8 mouse cellular contexts compared by ENCODE assay signal in genomic region chr12:9029888-9030723, GRCm38 (mm10). TPM values are rescaled to one million over a fixed set of nuclear protein-coding genes. Genes with fewer than 3 reads are reported as not detected.
A peak's percentile ranks its signal among the peaks of the same experiment; 100 is the strongest.
DNase-seq lines count a peak whose midpoint lies in the region; ATAC-seq lines count a peak whose summit lies in the region.

Gene Ttc32 (plus strand): TSS chr12:9029997.

- H3K9me3 ChIP-seq in heart, embryonic 14.5 days (ENCODE audit: control insufficient read depth, low read length): no peaks in the 10 kb centered on the region
- no peaks in the 10 kb centered on the region for H3K9me3 ChIP-seq in liver, embryonic 13.5 days (replicated peaks)
- H3K9me3 ChIP-seq in stomach, embryonic 16.5 days (replicated peaks; ENCODE audit: control insufficient read depth, low read length): no peaks in the 10 kb centered on the region

- H3K4me3 ChIP-seq in heart, embryonic 14.5 days (ENCODE audit: control insufficient read depth in 1 of 2, insufficient read depth in 1 of 2, low read depth in 1 of 2, low read length in 2 of 2): peak within 1 kb of the TSS; percentile 60 to 84
- H3K4me3 ChIP-seq in liver, embryonic 13.5 days (replicated peaks): peak within 1 kb of the TSS; percentile 67
- H3K4me3 ChIP-seq in stomach, embryonic 16.5 days (replicated peaks; ENCODE audit: low read length): peak within 1 kb of the TSS; percentile 71

- ATAC-seq in heart, embryonic 14.5 days (ENCODE audit: insufficient number of reproducible peaks, insufficient read depth, low FRiP score, low read depth): peak; percentile 94
- peak; percentile 90 for ATAC-seq in liver, embryonic 13.5 days (ENCODE audit: low read depth)
- ATAC-seq in stomach, embryonic 16.5 days (ENCODE audit: insufficient read depth, low FRiP score): peak; percentile 95

- under 1% methylated on average over 69 of the region's 69 CpGs for WGBS in heart, embryonic 14.5 days
- WGBS in liver, embryonic 13.5 days (ENCODE audit: insufficient replicate concordance): under 1% methylated on average over 69 of the region's 69 CpGs
- under 1% methylated on average over 69 of the region's 69 CpGs for WGBS in stomach, embryonic 16.5 days

- no peaks in the 10 kb centered on the region for H3K27me3 ChIP-seq in heart, embryonic 14.5 days (ENCODE audit: control insufficient read depth, insufficient read depth, low read length)
- no peaks in the 10 kb centered on the region for H3K27me3 ChIP-seq in liver, embryonic 13.5 days
- no peaks in the 10 kb centered on the region for H3K27me3 ChIP-seq in stomach, embryonic 16.5 days (ENCODE audit: control insufficient read depth, insufficient read depth, low read length)

- H3K27ac ChIP-seq in heart, embryonic 14.5 days (replicated peaks in 1 of 2; ENCODE audit: control insufficient read depth in 1 of 2, insufficient read depth in 1 of 2, low read depth in 2 of 2, low read length in 2 of 2): peak within 1 kb of the TSS; percentile 95 to 99
- H3K27ac ChIP-seq in liver, embryonic 13.5 days: peak within 1 kb of the TSS; percentile 90
- peak within 1 kb of the TSS; percentile 99 for H3K27ac ChIP-seq in stomach, embryonic 16.5 days (ENCODE audit: low read length)

- peak within 1 kb of the TSS; percentile 86 for H3K9ac ChIP-seq in heart, embryonic 14.5 days (ENCODE audit: low read length)
- H3K9ac ChIP-seq in liver, embryonic 13.5 days: peak within 1 kb of the TSS; percentile 81
- peak within 1 kb of the TSS; percentile 96 for H3K9ac ChIP-seq in stomach, embryonic 16.5 days (ENCODE audit: low read length)

- peak within 1 kb of the TSS; percentile 74 for H3K4me2 ChIP-seq in heart, embryonic 14.5 days (ENCODE audit: low read length)
- peak within 1 kb of the TSS; percentile 82 for H3K4me2 ChIP-seq in liver, embryonic 13.5 days
- peak within 1 kb of the TSS; percentile 79 for H3K4me2 ChIP-seq in stomach, embryonic 16.5 days (ENCODE audit: low read depth, low read length)

- DNase-seq in CD4-positive, CD25-positive, alpha-beta regulatory T cell, adult 2 months (ENCODE audit: low read depth, low spot score): peak; percentile 95
- peak; percentile 51 for DNase-seq in c-Kit-negative CD71-positive TER-119-positive erythroid progenitor cells, embryonic 14.5 days (ENCODE audit: low read depth, low spot score)
- peak; percentile 95 for DNase-seq in fibroblast of lung, adult 2 months (ENCODE audit: low read depth)
- peak; percentile 94 for DNase-seq in kidney, postnatal 14 days
- DNase-seq in liver, embryonic 13.5 days: peak; percentile 81
- peak; percentile 99 for DNase-seq in neural tube, embryonic 10.5 days (ENCODE audit: extremely low spot score, low spot score)

- H3K4me1 ChIP-seq in heart, embryonic 14.5 days (ENCODE audit: control insufficient read depth in 2 of 2, insufficient read depth in 2 of 2, low read length in 2 of 2): peaks cover 2 to 7% of the 10 kb centered on the region in 2 experiments
- H3K4me1 ChIP-seq in liver, embryonic 13.5 days (replicated peaks): peaks cover 11% of the 10 kb centered on the region; the same call in 1 of the 2 replicates
- no peaks in the 10 kb centered on the region for H3K4me1 ChIP-seq in stomach, embryonic 16.5 days (ENCODE audit: control insufficient read depth, insufficient read depth, low read length)

- peaks cover 13% of the 10 kb centered on the region; the same call in 1 of the 2 replicates for H3K36me3 ChIP-seq in heart, embryonic 14.5 days (ENCODE audit: control insufficient read depth, insufficient read depth, low read length)
- H3K36me3 ChIP-seq in liver, embryonic 13.5 days: no peaks in the 10 kb centered on the region
- no peaks in the 10 kb centered on the region; the same call in 1 of the 2 replicates for H3K36me3 ChIP-seq in stomach, embryonic 16.5 days (ENCODE audit: control insufficient read depth, insufficient read depth, low read length)

RNA-seq across cellular contexts. Expression of gene Ttc32, which starts in this region (rescaled TPM):
- 14.2 and 18.3 TPM in 2 replicates for polyA plus RNA-seq in heart, embryonic 14.5 days (2014; fragmentation: Nextera tagmentation; extraction: Ambion mirVana)
- polyA plus RNA-seq in liver, embryonic 13.5 days (2015; fragmentation: Nextera tagmentation; extraction: Ambion mirVana): 14.8 and 17.0 TPM in 2 replicates
- polyA plus RNA-seq in stomach, embryonic 16.5 days (2015; fragmentation: Nextera tagmentation; extraction: Ambion mirVana): 19.3 and 21.3 TPM in 2 replicates

Comparison
In these comparisons a context has a peak if more than half of its experiments do, and no peak if none do; other contexts are left out.
1. Peak in every context shown above with its lines: DNase-seq, ATAC-seq, H3K4me3 ChIP-seq and H3K27ac ChIP-seq.